Mouse (Mus musculus) liver (tissue): ENCODE results near the gene Vps26b.

ENCODE experiments used
- DNase-seq: peaks from one replicate; pipeline ENCODE4 v3.0.0-alpha.2; 2020; ENCODE audit warnings: mixed read lengths

Vps26b gene

GRCm38 (mm10) chr9:26993118-26993517, 36.7 kb downstream of the Vps26b start:
- DNase-seq: no peak

- no peak for DNase-seq
These were observed 39.7 kb downstream of the Vps26b start for GRCm38 (mm10) chr9:26990181-26990580.

GRCm38 (mm10) chr9:26985668-26986277, 44.1 kb downstream of the Vps26b start:
- no peak for DNase-seq

- no peak for DNase-seq
These were observed 44.7 kb downstream of the Vps26b start for GRCm38 (mm10) chr9:26985090-26985613.

- DNase-seq: no peak
These were observed 51.1 kb downstream of the Vps26b start for GRCm38 (mm10) chr9:26978776-26979175.

- DNase-seq: no peak
These were observed 52.1 kb downstream of the Vps26b start for GRCm38 (mm10) chr9:26977754-26978153.
